Mouse (Mus musculus) lung, postnatal 36 days (tissue): ENCODE measurements around the gene Crabp2.

Experiments used
- DNase-seq: peaks from one replicate; pipeline ENCODE4 v3.0.0; 2022; ENCODE audit warnings: mixed read lengths

The Crabp2 gene

DNA sequence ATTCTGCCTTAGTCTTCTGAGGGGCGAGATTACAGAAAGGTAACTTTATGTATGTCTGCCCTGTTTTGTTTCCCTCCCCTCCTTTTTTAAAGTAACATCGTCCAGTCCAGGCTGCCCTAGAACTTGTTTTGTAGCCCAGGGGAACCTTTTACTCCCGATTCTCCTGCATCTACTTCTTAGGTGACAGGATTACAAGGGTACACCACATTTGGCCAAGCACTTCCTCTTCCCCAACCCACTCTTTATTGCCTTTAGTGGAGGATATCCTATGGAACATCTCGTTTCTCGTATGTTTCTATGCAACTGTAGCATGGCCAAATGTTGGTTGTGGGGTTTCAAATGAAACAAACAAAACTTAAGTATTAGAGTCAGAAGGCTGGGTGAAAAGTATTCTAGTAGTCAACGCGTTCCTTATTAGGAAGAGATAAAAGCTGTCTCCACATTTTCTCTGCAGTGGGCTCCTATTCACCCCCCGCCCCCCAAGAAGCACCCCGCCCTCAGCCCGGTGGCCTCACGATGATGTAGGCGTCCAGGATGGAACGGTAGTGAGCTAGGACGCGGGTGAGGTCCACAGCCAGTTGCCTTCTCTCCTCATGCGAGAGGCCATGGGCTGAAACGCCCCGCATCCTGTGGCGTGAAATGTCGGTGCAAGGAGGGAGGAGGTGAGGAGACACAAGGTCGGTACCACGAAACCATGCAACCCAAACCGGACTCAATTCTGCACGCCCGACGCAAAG lies 19.0 kb upstream of the Crabp2 start:
- no peak for DNase-seq

- peak; percentile 98 for DNase-seq
Observed at GRCm38 (mm10) chr3:87930078-87930795, 18.2 kb upstream of the Crabp2 start, which contains the start of the genes Isg20l2 and Rrnad1. Gene Isg20l2, plus strand, starts transcription at chr3:87930314. Gene Rrnad1, minus strand, starts transcription at chr3:87930717.

DNA sequence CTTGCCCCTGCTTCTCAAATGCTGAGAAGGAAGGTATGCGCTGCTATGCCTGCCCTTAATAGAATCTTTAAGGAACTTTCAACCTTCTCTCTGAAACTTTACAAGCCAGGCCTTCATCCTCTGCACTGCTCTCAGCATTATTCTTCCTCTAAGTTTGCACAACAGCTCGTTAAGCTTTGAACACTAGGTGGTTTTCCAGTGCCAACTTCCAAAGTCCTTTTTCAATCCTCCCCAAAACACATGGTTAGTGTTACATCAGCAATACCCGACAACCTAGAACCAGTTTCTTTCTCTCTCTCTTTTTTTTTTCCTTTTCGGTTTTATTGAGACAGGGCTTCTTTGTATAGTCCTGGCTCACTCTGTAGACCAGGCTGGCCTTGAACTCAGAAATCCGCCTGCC lies 14.4 kb upstream of the Crabp2 start:
- DNase-seq: no peak

- no peak for DNase-seq
Observed at GRCm38 (mm10) chr3:87934501-87934900, 14.0 kb upstream of the Crabp2 start.

DNA sequence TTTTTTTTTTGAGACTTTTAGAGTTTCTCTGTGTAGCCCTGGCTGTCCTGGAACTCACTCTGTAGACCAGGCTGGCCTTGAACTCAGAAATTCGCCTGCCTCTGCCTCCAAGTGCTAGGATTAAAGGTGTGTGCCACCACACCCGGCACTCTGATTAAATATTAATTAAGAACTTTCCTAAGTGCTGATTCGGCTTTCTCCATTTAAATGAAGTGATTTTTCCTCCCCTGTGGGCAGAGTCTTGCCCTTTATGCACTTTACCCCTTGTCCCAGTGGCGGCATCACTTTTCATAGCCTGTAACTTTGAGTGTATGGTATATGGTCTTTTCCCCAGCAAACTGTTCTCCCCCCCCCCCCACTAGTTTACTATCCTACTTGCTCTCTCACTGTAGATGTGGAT lies 13.3 kb upstream of the Crabp2 start:
- DNase-seq: no peak

GRCm38 (mm10) chr3:87935776-87936175 lies 12.7 kb upstream of the Crabp2 start:
- DNase-seq: peak; percentile 81

DNA sequence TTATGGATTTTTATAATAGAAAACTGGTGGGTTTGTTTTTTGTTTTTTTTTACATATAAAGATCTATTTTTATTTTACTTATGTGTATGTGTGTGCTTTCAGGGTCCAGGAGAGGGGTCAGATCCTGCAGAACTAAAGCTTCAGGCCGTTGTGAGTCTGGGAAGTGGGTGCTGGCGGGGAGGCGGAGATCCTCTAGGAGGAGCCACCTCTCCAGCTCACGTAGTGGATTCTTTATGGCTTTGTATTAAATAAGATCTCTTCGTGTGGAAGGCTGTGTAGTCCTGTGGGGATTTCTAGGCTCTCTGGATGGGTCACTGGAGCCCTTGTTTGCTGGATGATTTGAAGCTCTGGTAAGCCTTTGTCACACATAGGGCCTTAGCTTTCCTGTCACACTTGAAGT lies 7.9 kb upstream of the Crabp2 start:
- no peak for DNase-seq

- no peak for DNase-seq
Observed at GRCm38 (mm10) chr3:87942471-87942870, 6.0 kb upstream of the Crabp2 start.

- DNase-seq: no peak
Observed at GRCm38 (mm10) chr3:87943586-87943985, 4.9 kb upstream of the Crabp2 start.

GRCm38 (mm10) chr3:87944838-87945600 lies 3.4 kb upstream of the Crabp2 start:
- no peak for DNase-seq

GRCm38 (mm10) chr3:87945781-87946540 lies 2.5 kb upstream of the Crabp2 start:
- DNase-seq: no peak

- no peak for DNase-seq
Observed at GRCm38 (mm10) chr3:87946541-87946860, 2.0 kb upstream of the Crabp2 start.

- DNase-seq: no peak
Observed at GRCm38 (mm10) chr3:87947056-87947810, 1.2 kb upstream of the Crabp2 start.

- DNase-seq: no peak
Observed at GRCm38 (mm10) chr3:87947811-87948199, 661 bp upstream of the Crabp2 start.

GRCm38 (mm10) chr3:87949266-87949954 lies 944 bp downstream of the Crabp2 start:
- DNase-seq: no peak

GRCm38 (mm10) chr3:87949955-87950515 lies 1.6 kb downstream of the Crabp2 start:
- no peak for DNase-seq

GRCm38 (mm10) chr3:87951946-87952345 lies 3.5 kb downstream of the Crabp2 start:
- no peak for DNase-seq

DNA sequence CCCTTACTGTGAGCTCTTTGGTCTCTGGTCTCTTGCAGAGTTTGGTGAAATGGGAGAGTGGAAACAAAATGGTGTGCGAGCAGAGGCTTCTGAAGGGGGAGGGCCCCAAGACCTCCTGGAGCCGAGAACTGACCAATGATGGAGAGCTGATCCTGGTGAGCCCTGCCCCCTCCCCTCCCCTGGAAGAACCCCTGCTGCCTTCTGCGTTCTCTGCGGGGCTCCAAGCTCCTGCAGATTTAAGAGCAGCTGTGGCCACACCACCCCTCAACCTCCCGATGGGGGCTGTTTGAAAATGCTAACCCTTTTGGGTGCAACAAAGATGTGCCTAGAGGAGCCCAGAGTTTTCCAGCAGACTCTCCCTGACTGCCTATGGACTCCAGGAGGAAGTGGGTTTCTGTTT lies 4.0 kb downstream of the Crabp2 start:
- DNase-seq: no peak

DNA sequence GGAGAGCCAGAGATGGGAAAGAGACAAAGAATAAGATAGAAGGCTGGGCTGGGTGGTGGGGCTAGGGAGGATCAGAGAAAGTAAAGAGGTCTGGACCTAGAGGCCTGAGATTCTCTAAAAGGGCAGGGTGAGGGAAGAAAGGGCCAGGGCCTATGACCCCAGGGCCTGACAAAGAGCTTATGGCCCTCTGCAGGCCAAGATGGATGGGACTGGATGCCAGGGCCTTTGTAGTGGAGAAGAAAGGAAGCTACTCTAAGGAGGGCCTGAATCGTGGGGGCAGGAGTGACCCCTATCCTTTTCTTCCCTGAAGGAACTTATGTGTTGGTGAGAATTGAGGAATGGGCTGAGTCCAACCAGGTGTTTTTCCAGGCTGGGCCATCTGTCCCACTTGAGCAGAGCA lies 9.6 kb downstream of the Crabp2 start:
- no peak for DNase-seq

GRCm38 (mm10) chr3:87958476-87958875 lies 10.0 kb downstream of the Crabp2 start:
- no peak for DNase-seq

- DNase-seq: no peak
Observed at GRCm38 (mm10) chr3:87958967-87959366, 10.5 kb downstream of the Crabp2 start.
